In the genomic region with DNA sequence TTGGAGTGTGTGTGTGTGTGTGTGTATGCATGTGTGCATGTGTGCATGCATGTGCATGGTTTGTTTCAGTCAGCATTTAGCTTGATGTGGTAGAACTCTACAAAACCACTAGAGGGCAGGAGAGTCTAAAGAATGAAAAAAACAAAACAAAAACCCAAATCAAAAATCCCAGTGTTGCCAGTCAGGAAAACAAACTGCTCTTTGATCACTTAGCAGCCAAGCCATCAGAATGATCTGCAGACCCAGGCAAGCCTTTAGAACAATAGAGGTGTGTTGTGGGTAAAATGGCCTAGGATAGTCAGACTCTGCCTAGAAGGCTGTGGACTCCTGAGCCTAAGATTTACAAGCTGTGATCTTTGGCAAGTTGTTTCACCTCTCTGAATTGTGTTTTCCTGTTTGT, we compare ENCODE assay signal across 8 mouse cellular contexts.
A peak's percentile ranks its signal among the peaks of the same experiment; 100 is the strongest.
DNase-seq lines count a peak whose midpoint lies in the region; ATAC-seq and TF ChIP-seq lines count a peak whose summit lies in the region.

No protein-coding gene starts in this region.

- peak in 1 of 2 experiments; percentile 18 for DNase-seq in cerebellum, adult 2 months
- no peak for DNase-seq in cerebellum, adult 11-12 months
- DNase-seq in liver, embryonic 14.5 days (ENCODE audit: low read depth in 3 of 3, low spot score in 3 of 3): peak in 1 of 3 experiments; percentile 4
- peak; percentile 87 for DNase-seq in hindbrain, embryonic 14.5 days (ENCODE audit: low spot score)
- DNase-seq in midbrain, embryonic 14.5 days: peak; percentile 87
- no peak for DNase-seq in thymus, postnatal 36 days
- no peak for DNase-seq in thymus, postnatal 4 days

- TF ChIP-seq POLR2A in cerebellum, adult 2 months (IDR thresholded peaks at IDR 0.05; ENCODE audit: borderline replicate concordance, insufficient read depth, low read length): no peak

- H3K4me1 ChIP-seq in cerebellum, adult 2 months (ENCODE audit: control insufficient read depth, insufficient read depth, low read length): no peaks in the 10 kb centered on the region
- H3K4me1 ChIP-seq in liver, embryonic 14.5 days (replicated peaks; ENCODE audit: control insufficient read depth in 2 of 2, insufficient read depth in 2 of 2, low read length in 1 of 2): no peaks in the 10 kb centered on the region
- H3K4me1 ChIP-seq in liver, embryonic 12.5 days: no peaks in the 10 kb centered on the region
- no peaks in the 10 kb centered on the region for H3K4me1 ChIP-seq in hindbrain, embryonic 14.5 days (replicated peaks; ENCODE audit: control insufficient read depth, insufficient read depth, low read length)
- no peaks in the 10 kb centered on the region for H3K4me1 ChIP-seq in midbrain, embryonic 14.5 days (ENCODE audit: control insufficient read depth, insufficient read depth, low read length)

- no peaks in the 10 kb centered on the region for H3K27me3 ChIP-seq in cerebellum, adult 2 months (ENCODE audit: control insufficient read depth, insufficient read depth, low read length)
- no peaks in the 10 kb centered on the region for H3K27me3 ChIP-seq in liver, embryonic 14.5 days (ENCODE audit: control insufficient read depth, insufficient read depth, low read length)
- no peaks in the 10 kb centered on the region for H3K27me3 ChIP-seq in liver, embryonic 12.5 days (replicated peaks)
- H3K27me3 ChIP-seq in hindbrain, embryonic 14.5 days (ENCODE audit: control insufficient read depth, insufficient read depth, low read length): no peaks in the 10 kb centered on the region
- no peaks in the 10 kb centered on the region for H3K27me3 ChIP-seq in midbrain, embryonic 14.5 days (ENCODE audit: control insufficient read depth, insufficient read depth, low read length)

- H3K4me2 ChIP-seq in liver, embryonic 14.5 days (ENCODE audit: low read depth): no peak overlapping the region
- no peak overlapping the region for H3K4me2 ChIP-seq in liver, embryonic 12.5 days
- H3K4me2 ChIP-seq in hindbrain, embryonic 14.5 days (replicated peaks): no peak overlapping the region
- no peak overlapping the region for H3K4me2 ChIP-seq in midbrain, embryonic 14.5 days (ENCODE audit: low read length)

- no peak overlapping the region for H3K9ac ChIP-seq in liver, embryonic 14.5 days (replicated peaks)
- no peak overlapping the region for H3K9ac ChIP-seq in liver, embryonic 12.5 days
- peak overlapping the region; percentile 2; the same call in 1 of the 2 replicates for H3K9ac ChIP-seq in hindbrain, embryonic 14.5 days
- no peak overlapping the region for H3K9ac ChIP-seq in midbrain, embryonic 14.5 days (replicated peaks; ENCODE audit: low read length)

- no peak for ATAC-seq in liver, embryonic 14.5 days (ENCODE audit: insufficient read depth)
- no peak for ATAC-seq in liver, embryonic 12.5 days
- ATAC-seq in hindbrain, embryonic 14.5 days (ENCODE audit: low FRiP score): no peak
- no peak for ATAC-seq in midbrain, embryonic 14.5 days (ENCODE audit: low FRiP score, low TSS enrichment)

- no peak overlapping the region for H3K27ac ChIP-seq in cerebellum, adult 2 months (ENCODE audit: insufficient read depth, low read length)
- no peak overlapping the region for H3K27ac ChIP-seq in liver, embryonic 14.5 days
- no peak overlapping the region for H3K27ac ChIP-seq in liver, embryonic 12.5 days
- no peak overlapping the region for H3K27ac ChIP-seq in hindbrain, embryonic 14.5 days
- no peak overlapping the region for H3K27ac ChIP-seq in midbrain, embryonic 14.5 days (replicated peaks; ENCODE audit: low read depth, low read length)

- TF ChIP-seq CTCF in cerebellum, adult 2 months (IDR thresholded peaks at IDR 0.05; ENCODE audit: borderline replicate concordance, insufficient read depth, low read depth, low read length): peak; percentile 26; the same call in 1 of the 2 replicates
- TF ChIP-seq CTCF in liver, embryonic 14.5 days (IDR thresholded peaks at IDR 0.05; ENCODE audit: low read depth): peak; percentile 57

- no peaks in the 10 kb centered on the region for H3K9me3 ChIP-seq in liver, embryonic 14.5 days (ENCODE audit: control insufficient read depth, low read length)
- no peaks in the 10 kb centered on the region for H3K9me3 ChIP-seq in liver, embryonic 12.5 days (replicated peaks)
- H3K9me3 ChIP-seq in hindbrain, embryonic 14.5 days (ENCODE audit: control insufficient read depth, low read length): no peaks in the 10 kb centered on the region
- H3K9me3 ChIP-seq in midbrain, embryonic 14.5 days (ENCODE audit: control insufficient read depth, low read length): no peaks in the 10 kb centered on the region

- H3K36me3 ChIP-seq in liver, embryonic 14.5 days (replicated peaks; ENCODE audit: control insufficient read depth, insufficient read depth, low read depth): no peaks in the 10 kb centered on the region
- H3K36me3 ChIP-seq in liver, embryonic 12.5 days: no peaks in the 10 kb centered on the region
- no peaks in the 10 kb centered on the region for H3K36me3 ChIP-seq in hindbrain, embryonic 14.5 days (replicated peaks; ENCODE audit: control insufficient read depth, insufficient read depth)
- no peaks in the 10 kb centered on the region for H3K36me3 ChIP-seq in midbrain, embryonic 14.5 days (ENCODE audit: control insufficient read depth, insufficient read depth, low read length)

- no peak for TF ChIP-seq EP300 in liver, embryonic 14.5 days (IDR thresholded peaks at IDR 0.05; ENCODE audit: low read depth)

- no peak overlapping the region for H3K4me3 ChIP-seq in cerebellum, adult 2 months (replicated peaks; ENCODE audit: insufficient read depth, low read depth, low read length)
- H3K4me3 ChIP-seq in liver, embryonic 14.5 days (ENCODE audit: insufficient read depth in 1 of 2, low read depth in 2 of 2, low read length in 2 of 2): no peak overlapping the region
- no peak overlapping the region for H3K4me3 ChIP-seq in liver, embryonic 12.5 days
- no peak overlapping the region for H3K4me3 ChIP-seq in hindbrain, embryonic 14.5 days (replicated peaks; ENCODE audit: low read length)
- no peak overlapping the region for H3K4me3 ChIP-seq in midbrain, embryonic 14.5 days (replicated peaks; ENCODE audit: low read depth, low read length)

Comparison
In these comparisons a context has a peak if more than half of its experiments do, and no peak if none do; other contexts are left out.
1. DNase-seq: peak in hindbrain, embryonic 14.5 days (single experiment) and midbrain, embryonic 14.5 days (single experiment); none in cerebellum, adult 11-12 months (single experiment), thymus, postnatal 36 days (0 of 2) and thymus, postnatal 4 days (single experiment).